Mouse (Mus musculus) hindbrain, embryonic 15.5 days (tissue): ENCODE data around the gene Gpr108. TPM values are rescaled to one million over a fixed set of nuclear protein-coding genes. Genes with fewer than 3 reads are reported as not detected.

Experiments used
- ATAC-seq: fragments of 200-750 bp; cut with Nextera tagmentation; 2 replicates; pipeline ENCODE4 v1.8.0; 2017; ENCODE audit warnings: low read depth, moderate number of reproducible peaks, moderate TSS enrichment; ENCODE audit not compliant: low FRiP score
- H3K27ac ChIP-seq: fragments of 300-500 bp; sonication (generic); replicated peaks from 2 replicates; pipeline ENCODE4 v1.5.1; 2015; ENCODE audit warnings: mild to moderate bottlenecking, inconsistent platforms
- H3K27me3 ChIP-seq: fragments of 300-500 bp; sonication (generic); 2 replicates; pipeline ENCODE4 v1.6.1; 2015; ENCODE audit warnings: control low read depth, inconsistent platforms
- H3K36me3 ChIP-seq: fragments of 300-500 bp; sonication (generic); 2 replicates; pipeline ENCODE4 v1.6.1; 2015; ENCODE audit warnings: control low read depth, inconsistent platforms
- H3K4me1 ChIP-seq: fragments of 300-500 bp; sonication (generic); replicated peaks from 2 replicates; pipeline ENCODE4 v1.6.1; 2015; ENCODE audit warnings: control low read depth, inconsistent platforms
- H3K4me2 ChIP-seq: fragments of 300-500 bp; sonication (generic); 2 replicates; pipeline ENCODE4 v1.6.1; 2015; ENCODE audit warnings: moderate library complexity, mild to moderate bottlenecking, inconsistent platforms
- H3K4me3 ChIP-seq: fragments of 300-500 bp; sonication (generic); 2 replicates; pipeline ENCODE4 v1.5.1; 2015; ENCODE audit warnings: mild to moderate bottlenecking, inconsistent platforms
- H3K9ac ChIP-seq: fragments of 300-500 bp; sonication (generic); 2 replicates; pipeline ENCODE4 v1.6.1; 2015; ENCODE audit warnings: inconsistent platforms
- H3K9me3 ChIP-seq: fragments of 300-500 bp; sonication (generic); 2 replicates; pipeline ENCODE4 v1.6.1; 2016; ENCODE audit warnings: control low read depth, inconsistent platforms
- WGBS: fragments of 180-500 bp; shearing (Covaris S2); methylation state at CpG from one replicate; pipeline ENCODE4 v1.1.7; 2015; 5-methylcytosine and 5-hydroxymethylcytosine counted together
- polyA plus RNA-seq: library from polyadenylated mRNA; unstranded; fragments of >200 nt; fragmentation: Nextera tagmentation; extraction: Ambion mirVana; gene quantifications from 2 replicates; pipeline ENCODE4 v1.2.1, GENCODE M21; 2015

Gene Gpr108
- polyA plus RNA-seq, 1 experiment from 2014 or later = 22.3 TPM

DNA sequence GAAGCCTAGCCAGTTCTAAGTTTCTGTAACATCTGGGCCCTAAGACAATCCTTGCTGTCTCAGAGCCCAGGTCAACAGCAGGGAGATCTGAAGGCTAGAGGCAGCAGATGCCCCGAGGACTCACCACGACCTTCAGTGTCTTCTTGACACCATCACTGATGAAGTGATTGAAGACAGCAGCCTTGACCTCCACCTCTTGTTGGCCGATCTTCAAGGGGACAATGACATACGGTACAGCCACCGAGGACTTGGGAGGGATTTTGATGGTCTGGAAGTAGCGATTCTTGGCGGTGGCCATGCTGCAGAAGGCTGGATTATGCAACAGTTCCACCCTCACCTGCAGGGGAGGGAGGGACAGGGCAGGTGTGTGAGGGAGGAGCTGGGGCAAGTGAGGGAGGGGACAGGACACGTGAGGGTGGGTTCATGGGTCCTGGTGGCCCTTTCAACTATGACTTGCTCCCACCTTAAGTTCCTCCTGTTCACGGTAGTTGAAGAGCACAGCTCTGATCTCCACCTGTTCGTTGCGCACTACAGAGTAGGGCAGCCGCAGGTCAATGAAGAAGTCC is 29.8 kb downstream of the Gpr108 start:
- no peaks in the 10 kb centered on the region for H3K9me3 ChIP-seq
- no peak for ATAC-seq
- no peaks in the 10 kb centered on the region for H3K36me3 ChIP-seq
- no peaks in the 10 kb centered on the region for H3K27me3 ChIP-seq
- no peak overlapping the region for H3K4me3 ChIP-seq
- 75% methylated on average over 12 of the region's 12 CpGs for WGBS
- H3K27ac ChIP-seq = no peak overlapping the region
- H3K4me1 ChIP-seq = no peaks in the 10 kb centered on the region
- no peak overlapping the region for H3K9ac ChIP-seq
- no peak overlapping the region for H3K4me2 ChIP-seq

GRCm38 (mm10) chr17:57214676-57215387 is 33.4 kb downstream of the Gpr108 start:
- 40% methylated on average over 13 of the region's 13 CpGs for WGBS
- Histone ChIP-seq H3K4me1 (no peaks in the 10 kb centered on the region), H3K4me3 (no peak overlapping the region), H3K4me2 (peak overlapping the region; percentile 41), H3K9ac (no peak overlapping the region), H3K27me3 (no peaks in the 10 kb centered on the region), H3K27ac (no peak overlapping the region), H3K36me3 (no peaks in the 10 kb centered on the region), H3K9me3 (no peaks in the 10 kb centered on the region)
- peak; percentile 86 for ATAC-seq

DNA sequence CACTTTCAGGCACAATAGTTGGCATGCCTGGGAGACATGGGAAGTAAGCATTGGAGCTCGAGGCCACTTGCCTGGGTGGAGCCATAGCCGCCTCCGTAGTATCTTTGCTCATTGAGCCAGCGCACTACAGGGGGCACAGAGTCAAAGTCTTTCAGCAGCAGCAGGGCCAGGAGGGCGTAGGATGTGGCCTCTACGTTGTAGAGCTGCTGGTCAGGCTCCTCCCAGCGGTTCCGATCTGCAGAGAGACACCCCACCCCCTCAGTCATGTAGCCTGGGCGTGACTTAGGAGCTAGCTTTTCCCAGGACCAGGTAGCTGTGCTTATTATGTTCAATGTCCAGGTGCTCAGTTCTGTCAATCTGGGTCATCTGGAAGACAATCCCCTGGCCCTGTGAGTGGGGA is 36.7 kb downstream of the Gpr108 start:
- no peaks in the 10 kb centered on the region for H3K27me3 ChIP-seq
- H3K27ac ChIP-seq = no peak overlapping the region
- no peak for ATAC-seq
- no peak overlapping the region for H3K4me3 ChIP-seq
- H3K9me3 ChIP-seq = no peaks in the 10 kb centered on the region
- WGBS = 58% methylated on average over 9 of the region's 9 CpGs
- no peaks in the 10 kb centered on the region for H3K4me1 ChIP-seq
- no peak overlapping the region for H3K4me2 ChIP-seq
- no peaks in the 10 kb centered on the region for H3K36me3 ChIP-seq
- H3K9ac ChIP-seq = no peak overlapping the region

GRCm38 (mm10) chr17:57209330-57209729 is 38.9 kb downstream of the Gpr108 start:
- Histone ChIP-seq H3K4me1 (no peaks in the 10 kb centered on the region), H3K4me2 (no peak overlapping the region)
- WGBS = 83% methylated on average over 4 of the region's 4 CpGs

DNA sequence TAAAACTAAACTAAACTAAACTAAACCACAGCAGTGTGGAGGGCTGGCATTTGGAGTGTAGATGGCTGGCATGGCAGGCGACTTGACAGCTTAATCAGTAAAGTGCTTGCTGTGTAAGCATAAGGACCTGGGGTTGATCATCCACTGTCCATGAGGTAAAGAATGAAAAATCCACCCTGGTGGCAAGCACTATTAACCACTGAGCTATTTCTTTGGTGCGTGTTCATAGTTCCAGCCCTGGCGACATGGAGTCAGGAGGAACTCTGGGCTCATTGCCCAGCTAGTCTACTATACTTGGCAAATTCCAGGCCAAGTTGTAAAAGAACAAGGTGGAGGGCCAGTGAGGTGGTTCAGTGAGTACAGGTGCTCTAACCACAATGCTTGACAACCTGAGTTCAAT is 40.3 kb downstream of the Gpr108 start:
- H3K9ac ChIP-seq = no peak overlapping the region
- no peak for ATAC-seq
- no peaks in the 10 kb centered on the region for H3K36me3 ChIP-seq
- no peaks in the 10 kb centered on the region for H3K9me3 ChIP-seq
- H3K4me3 ChIP-seq = no peak overlapping the region
- H3K27me3 ChIP-seq = no peaks in the 10 kb centered on the region
- 88% methylated on average over 3 of the region's 3 CpGs for WGBS
- no peak overlapping the region for H3K4me2 ChIP-seq
- H3K4me1 ChIP-seq = no peaks in the 10 kb centered on the region
- H3K27ac ChIP-seq = no peak overlapping the region

More at GRCm38 (mm10) chr17:57209330-57209729, 38.9 kb downstream of the Gpr108 start:
- Histone ChIP-seq H3K9me3 (no peaks in the 10 kb centered on the region), H3K27ac (no peak overlapping the region), H3K4me3 (no peak overlapping the region), H3K9ac (no peak overlapping the region), H3K36me3 (no peaks in the 10 kb centered on the region), H3K27me3 (no peaks in the 10 kb centered on the region)
- ATAC-seq = no peak

DNA sequence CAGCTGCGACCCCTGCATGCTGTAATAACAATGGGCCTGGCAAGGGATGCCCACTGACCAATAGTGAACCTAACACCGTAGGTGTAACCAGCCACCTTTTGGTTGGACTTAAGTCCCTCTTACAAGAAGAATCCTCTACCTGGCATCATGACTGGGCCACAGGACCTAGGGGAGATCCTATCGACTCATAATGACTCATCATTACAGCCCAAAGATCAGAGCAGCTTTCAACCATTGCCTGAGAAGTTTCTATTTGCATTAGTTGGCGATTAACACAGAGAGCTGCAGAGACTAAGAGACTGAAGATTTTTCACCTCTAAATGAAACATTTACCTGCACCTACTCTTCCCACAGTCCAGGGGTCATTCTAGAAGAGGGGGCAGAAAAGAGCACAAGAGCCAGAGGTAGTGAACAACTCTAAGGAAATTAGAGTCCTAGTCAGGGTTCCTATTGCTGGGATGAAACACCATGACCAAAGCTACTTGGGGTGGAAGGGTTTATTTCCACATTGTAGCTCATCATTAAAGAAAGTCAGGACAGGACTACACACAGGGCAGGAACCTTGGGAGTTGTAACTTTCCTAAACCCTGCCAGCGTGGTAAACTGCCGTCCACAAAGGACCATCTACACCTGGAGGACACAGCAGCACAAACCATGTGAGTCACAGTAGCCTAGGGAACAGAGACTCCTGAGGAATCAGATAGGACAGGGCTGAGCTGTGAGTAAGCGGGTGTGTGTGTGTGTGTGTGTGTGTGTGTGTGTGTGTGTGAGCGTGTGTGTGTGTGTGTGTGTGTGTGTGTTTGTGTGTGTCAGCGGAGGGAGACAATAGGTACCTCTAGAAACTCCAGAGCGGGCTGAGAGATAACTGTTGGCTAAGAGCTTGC is 46.2 kb downstream of the Gpr108 start:
- ATAC-seq = no peak

GRCm38 (mm10) chr17:57198252-57198651 is 50.0 kb downstream of the Gpr108 start:
- Histone ChIP-seq H3K4me2 (no peak overlapping the region), H3K27me3 (no peaks in the 10 kb centered on the region), H3K27ac (no peak overlapping the region), H3K9ac (no peak overlapping the region), H3K36me3 (no peaks in the 10 kb centered on the region), H3K4me1 (no peaks in the 10 kb centered on the region), H3K4me3 (no peak overlapping the region), H3K9me3 (no peaks in the 10 kb centered on the region)
- 87% methylated on average over 3 of the region's 3 CpGs for WGBS
- ATAC-seq = no peak

More for the DNA sequence above, 46.2 kb downstream of the Gpr108 start:
- H3K4me2 ChIP-seq = no peak overlapping the region
- H3K27ac ChIP-seq = no peak overlapping the region
- no peak overlapping the region for H3K9ac ChIP-seq
- H3K9me3 ChIP-seq = no peaks in the 10 kb centered on the region
- no peaks in the 10 kb centered on the region for H3K4me1 ChIP-seq
- WGBS = 87% methylated on average over 10 of the region's 10 CpGs
- no peaks in the 10 kb centered on the region for H3K27me3 ChIP-seq
- no peaks in the 10 kb centered on the region for H3K36me3 ChIP-seq
- H3K4me3 ChIP-seq = no peak overlapping the region

- H3K4me1 ChIP-seq = no peaks in the 10 kb centered on the region
- WGBS = 89% methylated on average over 8 of the region's 8 CpGs
Observed at GRCm38 (mm10) chr17:57195326-57196010, 52.8 kb downstream of the Gpr108 start.

DNA sequence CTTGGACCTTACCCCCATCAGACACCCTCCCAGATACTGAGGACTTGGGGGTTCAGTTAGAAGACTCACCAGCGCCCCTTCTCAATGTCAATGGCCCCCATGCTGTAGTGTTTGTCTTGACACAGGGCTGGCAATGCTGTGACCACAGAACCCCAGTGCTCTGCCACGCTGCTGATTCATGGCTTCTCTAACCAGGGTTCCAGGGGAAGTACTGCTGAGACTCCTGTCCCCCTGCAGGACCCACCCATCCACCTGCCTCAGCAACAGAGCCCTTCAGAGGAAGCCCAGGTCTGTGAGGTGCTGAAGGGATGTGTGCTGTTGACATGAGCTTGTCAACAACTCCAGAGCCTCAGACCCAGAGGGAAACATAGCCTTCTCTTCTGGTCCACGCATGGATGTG is 53.5 kb downstream of the Gpr108 start:
- no peak overlapping the region for H3K9ac ChIP-seq
- 80% methylated on average over 3 of the region's 3 CpGs for WGBS
- no peak overlapping the region for H3K4me3 ChIP-seq
- H3K27ac ChIP-seq = no peak overlapping the region
- no peaks in the 10 kb centered on the region for H3K4me1 ChIP-seq
- no peak overlapping the region for H3K4me2 ChIP-seq
- H3K9me3 ChIP-seq = no peaks in the 10 kb centered on the region
- H3K27me3 ChIP-seq = no peaks in the 10 kb centered on the region
- no peak for ATAC-seq
- no peaks in the 10 kb centered on the region for H3K36me3 ChIP-seq

More at GRCm38 (mm10) chr17:57195326-57196010, 52.8 kb downstream of the Gpr108 start:
- no peak for ATAC-seq
- no peaks in the 10 kb centered on the region for H3K36me3 ChIP-seq
- H3K27ac ChIP-seq = no peak overlapping the region
- no peak overlapping the region for H3K4me3 ChIP-seq
- H3K9me3 ChIP-seq = no peaks in the 10 kb centered on the region
- H3K27me3 ChIP-seq = no peaks in the 10 kb centered on the region
- H3K9ac ChIP-seq = no peak overlapping the region
- no peak overlapping the region for H3K4me2 ChIP-seq

DNA sequence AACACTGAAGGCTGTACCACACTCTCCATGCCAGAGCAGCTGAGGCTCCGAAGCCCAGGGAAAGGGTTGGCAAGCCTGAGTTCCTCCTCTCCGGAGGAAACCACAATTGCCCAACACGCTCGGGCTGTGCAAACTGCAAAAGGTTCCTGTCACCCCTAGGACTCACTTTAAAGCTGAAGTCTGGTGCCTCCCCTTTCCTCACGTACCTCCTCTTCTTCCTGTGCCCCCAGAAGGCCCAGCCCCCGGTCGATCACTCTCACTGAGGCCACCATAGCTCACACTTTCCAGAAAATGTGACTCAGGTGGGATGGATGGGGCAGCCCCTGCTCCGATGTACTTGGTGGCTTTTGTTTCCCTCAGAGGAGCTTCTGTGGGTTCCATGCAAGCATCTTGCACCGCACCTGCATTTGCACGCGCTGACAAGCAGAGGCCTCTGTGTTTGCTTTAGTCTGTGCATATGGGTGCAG is 54.2 kb downstream of the Gpr108 start, which contains the start of gene Tnfsf14:
Gene Tnfsf14, minus strand, starts transcription at position 137 of the 467 bp plus-strand sequence.
- Histone ChIP-seq H3K27ac (no peak within 1 kb of the TSS), H3K9ac (no peak within 1 kb of the TSS), H3K36me3 (no peaks in the 10 kb centered on the region), H3K9me3 (no peaks in the 10 kb centered on the region), H3K4me1 (no peaks in the 10 kb centered on the region), H3K4me2 (no peak within 1 kb of the TSS), H3K4me3 (no peak within 1 kb of the TSS), H3K27me3 (no peaks in the 10 kb centered on the region)
- WGBS = 84% methylated on average over 11 of the region's 11 CpGs
- ATAC-seq = no peak

GRCm38 (mm10) chr17:57188510-57189192 is 59.6 kb downstream of the Gpr108 start:
- Histone ChIP-seq H3K9me3 (no peaks in the 10 kb centered on the region), H3K4me3 (no peak overlapping the region), H3K4me2 (no peak overlapping the region), H3K27ac (no peak overlapping the region), H3K27me3 (no peaks in the 10 kb centered on the region), H3K4me1 (no peaks in the 10 kb centered on the region), H3K36me3 (no peaks in the 10 kb centered on the region), H3K9ac (no peak overlapping the region)
- ATAC-seq = no peak
- WGBS = 91% methylated on average over 12 of the region's 12 CpGs
